Mouse (Mus musculus) hindbrain, postnatal 0 days (tissue): ENCODE results near the gene Hnrnpa3. TPM values are rescaled to one million over a fixed set of nuclear protein-coding genes. Genes with fewer than 3 reads are reported as not detected.
A peak's percentile ranks its signal among the peaks of the same experiment; 100 is the strongest.

Experiments used
- ATAC-seq: fragments of 200-750 bp; cut with Nextera tagmentation; 2 replicates; pipeline ENCODE4 v1.8.0; 2017; ENCODE audit warnings: mild to moderate bottlenecking, moderate TSS enrichment, moderate library complexity
- DNase-seq: peaks from one replicate; pipeline ENCODE4 v3.0.0-alpha.2; 2015; ENCODE audit warnings: low spot score
- H3K27ac ChIP-seq: fragments of 300-500 bp; sonication (generic); 2 replicates; pipeline ENCODE4 v1.5.1; 2014; ENCODE audit warnings: mild to moderate bottlenecking
- H3K27me3 ChIP-seq: fragments of 300-500 bp; sonication (generic); 2 replicates; pipeline ENCODE4 v1.6.1; 2014; ENCODE audit warnings: low read length, mixed read lengths; ENCODE audit not compliant: insufficient read depth
- H3K36me3 ChIP-seq: fragments of 300-500 bp; sonication (generic); 2 replicates; pipeline ENCODE4 v1.6.1; 2014; ENCODE audit warnings: low read length, mixed read lengths; ENCODE audit not compliant: insufficient read depth
- H3K4me1 ChIP-seq: fragments of 300-500 bp; sonication (generic); 2 replicates; pipeline ENCODE4 v1.6.1; 2014; ENCODE audit warnings: antibody characterized with exemption, low read length, mixed read lengths; ENCODE audit not compliant: insufficient read depth
- H3K4me2 ChIP-seq: fragments of 300-500 bp; sonication (generic); 2 replicates; pipeline ENCODE4 v1.6.1; 2014; ENCODE audit warnings: low read depth, mild to moderate bottlenecking, low read length, moderate library complexity, mixed read lengths
- H3K4me3 ChIP-seq: fragments of 300-500 bp; sonication (generic); 2 replicates; pipeline ENCODE4 v1.5.1; 2014; ENCODE audit warnings: low read length
- H3K9ac ChIP-seq: fragments of 300-500 bp; sonication (generic); replicated peaks from 2 replicates; pipeline ENCODE4 v1.6.1; 2014; ENCODE audit warnings: mild to moderate bottlenecking, low read length, moderate library complexity, mixed read lengths
- H3K9me3 ChIP-seq: fragments of 300-500 bp; sonication (generic); 2 replicates; pipeline ENCODE4 v1.6.1; 2016; ENCODE audit warnings: low read length, mixed read lengths
- CTCF ChIP-seq: IDR thresholded peaks from 2 replicates; pipeline ENCODE4 v1.5.1; 2016; ENCODE audit warnings: antibody characterized with exemption, control low read depth, low read depth
- WGBS: fragments of 180-500 bp; shearing (Covaris S2); extraction: QIAGEN DNeasy Blood & Tissue Kit; methylation state at CpG from one replicate; pipeline ENCODE4 v1.1.7; 2014; 5-methylcytosine and 5-hydroxymethylcytosine counted together
- polyA plus RNA-seq: library from polyadenylated mRNA; unstranded; fragments of >200 nt; fragmentation: Nextera tagmentation; extraction: Ambion mirVana; gene quantifications from 2 replicates; pipeline ENCODE4 v1.2.1, GENCODE M21; 2015
- total RNA-seq: library from RNA; depleted of rRNA; stranded (reverse); fragments of >200 nt; gene quantifications from 2 replicates; pipeline ENCODE4 v1.2.3, GENCODE M21; 2014

Hnrnpa3 gene
- total and polyA plus RNA-seq, 2 experiments from 2014 or later: 64.9 to 131 TPM

GRCm38 (mm10) chr2:75650437-75650836 is 8.6 kb upstream of the Hnrnpa3 start:
- Histone ChIP-seq H3K27me3 (no peaks in the 10 kb centered on the region), H3K9me3 (no peaks in the 10 kb centered on the region), H3K4me1 (no peaks in the 10 kb centered on the region), H3K27ac (no peak overlapping the region), H3K4me2 (no peak overlapping the region), H3K4me3 (no peak overlapping the region), H3K9ac (no peak overlapping the region), H3K36me3 (no peaks in the 10 kb centered on the region)
- WGBS: 82% methylated on average over 1 of the region's 1 CpGs
- DNase-seq (no peak), ATAC-seq (no peak)
- no peak for TF ChIP-seq CTCF

GRCm38 (mm10) chr2:75653150-75653549 is 5.9 kb upstream of the Hnrnpa3 start:
- no peaks in the 10 kb centered on the region for H3K27me3 ChIP-seq
- no peak overlapping the region for H3K4me2 ChIP-seq
- H3K36me3 ChIP-seq: no peaks in the 10 kb centered on the region
- 0 out of 2 replicates have a peak, but pooled peaks cover 3% of the 10 kb centered on the region for H3K4me1 ChIP-seq
- H3K9ac ChIP-seq: no peak overlapping the region
- DNase-seq (no peak), ATAC-seq (no peak)
- no peak overlapping the region for H3K4me3 ChIP-seq
- no peaks in the 10 kb centered on the region for H3K9me3 ChIP-seq
- TF ChIP-seq CTCF: no peak
- no peak overlapping the region for H3K27ac ChIP-seq

GRCm38 (mm10) chr2:75654679-75655078 is 4.4 kb upstream of the Hnrnpa3 start:
- H3K4me3 ChIP-seq: no peak overlapping the region
- H3K9me3 ChIP-seq: no peaks in the 10 kb centered on the region
- 0 out of 2 replicates have a peak, but pooled peaks cover 3% of the 10 kb centered on the region for H3K4me1 ChIP-seq
- no peak overlapping the region for H3K9ac ChIP-seq
- H3K36me3 ChIP-seq: no peaks in the 10 kb centered on the region
- no peak for ATAC-seq
- TF ChIP-seq CTCF: no peak
- DNase-seq: no peak
- H3K4me2 ChIP-seq: no peak overlapping the region
- no peaks in the 10 kb centered on the region for H3K27me3 ChIP-seq
- no peak overlapping the region for H3K27ac ChIP-seq
- WGBS: 81% methylated on average over 1 of the region's 1 CpGs

DNA sequence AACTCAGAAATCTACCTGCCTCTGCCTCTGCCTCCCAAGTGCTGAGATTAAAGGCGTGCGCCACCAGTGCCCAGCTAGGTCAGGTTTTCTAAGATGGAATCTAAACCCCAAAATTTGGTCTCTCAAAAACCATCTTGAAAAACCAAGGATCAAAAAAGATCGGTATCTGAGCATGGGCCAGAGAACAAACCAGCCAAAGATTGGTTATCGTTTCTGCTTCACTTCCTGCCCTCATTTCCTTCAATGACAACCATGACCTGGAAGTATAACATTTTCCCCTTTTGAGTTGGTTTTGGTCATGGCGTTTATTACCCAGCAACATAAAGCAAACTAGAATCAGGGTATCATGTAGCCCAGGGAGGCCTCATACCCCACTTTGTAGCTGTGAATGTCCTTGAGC is 2.1 kb upstream of the Hnrnpa3 start:
- Histone ChIP-seq H3K9me3 (no peaks in the 10 kb centered on the region), H3K4me2 (no peak overlapping the region), H3K4me1 (0 out of 2 replicates have a peak, but pooled peaks cover 10% of the 10 kb centered on the region), H3K27ac (peak overlapping the region; percentile 99), H3K27me3 (no peaks in the 10 kb centered on the region), H3K36me3 (no peaks in the 10 kb centered on the region), H3K9ac (no peak overlapping the region), H3K4me3 (no peak overlapping the region)
- DNase-seq: no peak
- ATAC-seq: no peak
- WGBS: 96% methylated on average over 5 of the region's 5 CpGs
- TF ChIP-seq CTCF: no peak

DNA sequence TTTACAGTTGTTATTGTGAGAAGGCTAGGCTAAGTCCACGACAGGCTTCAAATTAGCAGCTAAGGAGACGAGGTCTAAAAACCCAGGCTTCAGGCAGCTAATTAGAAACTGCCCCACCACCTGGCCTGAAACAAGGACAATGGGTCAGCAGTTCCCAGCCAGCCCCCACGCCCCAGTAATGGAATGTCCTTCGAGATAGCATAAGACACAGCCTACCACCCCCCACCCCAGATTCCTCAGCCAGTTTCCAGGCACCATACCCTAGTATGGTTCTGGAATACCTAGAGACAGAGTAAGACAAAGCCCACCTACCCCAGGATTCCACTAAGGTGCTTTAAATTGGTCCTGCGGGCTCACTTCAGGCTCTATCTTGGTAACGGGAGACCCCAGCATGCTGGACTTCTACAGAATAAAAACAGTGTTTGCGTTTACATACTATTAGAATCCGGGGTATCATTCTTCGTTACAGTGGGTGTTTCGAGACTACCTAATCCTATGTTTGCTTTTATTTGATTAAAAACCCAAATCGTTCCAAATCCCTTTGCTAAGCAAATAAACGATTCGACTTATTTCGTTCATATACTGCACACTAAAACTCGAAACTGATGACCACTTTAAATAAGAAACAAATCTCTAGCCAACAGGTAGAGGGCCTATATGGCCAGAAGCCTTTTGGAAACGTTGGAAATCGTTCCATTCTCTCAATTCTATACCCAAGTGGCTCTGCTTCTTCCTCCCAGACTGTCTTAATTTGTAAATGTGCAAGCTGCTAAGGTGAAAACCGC is 962 bp upstream of the Hnrnpa3 start:
- Histone ChIP-seq H3K27me3 (no peaks in the 10 kb centered on the region), H3K36me3 (peaks cover 8% of the 10 kb centered on the region), H3K4me1 (0 out of 2 replicates have a peak, but pooled peaks cover 10% of the 10 kb centered on the region), H3K27ac (peak overlapping the region; percentile 99), H3K9ac (peak overlapping the region; percentile 82), H3K4me3 (peak overlapping the region; percentile 90), H3K9me3 (no peaks in the 10 kb centered on the region), H3K4me2 (peak overlapping the region; percentile 61)
- peak; percentile 13; the same call in 1 of the 2 replicates for TF ChIP-seq CTCF
- WGBS: 2% methylated on average over 18 of the region's 18 CpGs
- DNase-seq: peak; percentile 25
- ATAC-seq: no peak

DNA sequence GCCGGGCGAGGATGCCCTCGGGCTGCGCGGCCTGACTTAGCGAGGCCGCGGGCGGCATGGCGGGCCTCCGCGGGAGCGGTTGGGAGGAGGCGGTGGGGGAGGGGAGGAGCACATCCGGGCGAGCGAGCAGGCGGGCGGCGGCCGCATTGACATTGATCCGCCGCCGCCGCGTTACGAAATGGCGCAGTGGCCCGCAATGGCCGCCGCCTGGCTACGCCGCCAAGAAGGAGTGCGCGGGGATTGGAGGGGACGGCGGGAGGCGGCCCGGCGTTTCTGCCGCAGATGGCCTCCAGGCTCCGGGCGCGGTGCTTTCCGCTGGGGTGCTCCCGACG is 534 bp downstream of the Hnrnpa3 start:
- under 1% methylated on average over 44 of the region's 47 CpGs for WGBS
- Histone ChIP-seq H3K4me1 (0 out of 2 replicates have a peak, but pooled peaks cover 10% of the 10 kb centered on the region), H3K27me3 (no peaks in the 10 kb centered on the region), H3K27ac (peak overlapping the region; percentile 99), H3K9ac (peak overlapping the region; percentile 98), H3K36me3 (peaks cover 18% of the 10 kb centered on the region), H3K4me2 (peak overlapping the region; percentile 82), H3K9me3 (no peaks in the 10 kb centered on the region), H3K4me3 (peak overlapping the region; percentile 90)
- 0 out of 2 replicates have a peak, but pooled peaks have one; percentile 19 for TF ChIP-seq CTCF
- DNase-seq (peak; percentile 95), ATAC-seq (peak; percentile 68)
